Mouse (Mus musculus) ES-Bruce4 (cell line): ENCODE measurements at regions not wholly inside any gene's neighbourhood (a gene's known extent, or its start where the extent isn't known, plus 50 kb on each side); places are given as distances from the start of the nearest gene placed in this dataset.

Experiments used
- CTCF ChIP-seq: IDR thresholded peaks from one replicate; pipeline ENCODE4 v1.8.1; 2011; ENCODE audit warnings: low read depth, low read length
- EP300 ChIP-seq: IDR thresholded peaks from 2 replicates; pipeline ENCODE4 v1.6.1; 2011; ENCODE audit warnings: low read depth, low read length; ENCODE audit not compliant: insufficient read depth
- POLR2A ChIP-seq: IDR thresholded peaks from one replicate; pipeline ENCODE4 v1.8.1; 2011; ENCODE audit warnings: low read length; ENCODE audit not compliant: insufficient read depth

- TF ChIP-seq EP300, result 0 out of 2 replicates have a peak, but pooled peaks have one; percentile 9
- no peak for TF ChIP-seq CTCF
- TF ChIP-seq POLR2A, result no peak
These were observed 79.3 kb upstream of the Med13l start for GRCm38 (mm10) chr5:118480965-118481793.
